Mouse (Mus musculus): Measurements from ENCODE around the gene Fam57b.

Fam57b gene

GRCm38 (mm10) chr7:126797411-126798126 lies at the start of gene Fam57b:
Gene Fam57b, plus strand, starts transcription at chr7:126797668.
- in situ Hi-C loops (cut with MboI, MseI): loop anchor here in 1 of 2 experiments (10.0 kb wide), 1 partner anchor 417 kb away; no protein-coding TSS in a partner anchor

DNA sequence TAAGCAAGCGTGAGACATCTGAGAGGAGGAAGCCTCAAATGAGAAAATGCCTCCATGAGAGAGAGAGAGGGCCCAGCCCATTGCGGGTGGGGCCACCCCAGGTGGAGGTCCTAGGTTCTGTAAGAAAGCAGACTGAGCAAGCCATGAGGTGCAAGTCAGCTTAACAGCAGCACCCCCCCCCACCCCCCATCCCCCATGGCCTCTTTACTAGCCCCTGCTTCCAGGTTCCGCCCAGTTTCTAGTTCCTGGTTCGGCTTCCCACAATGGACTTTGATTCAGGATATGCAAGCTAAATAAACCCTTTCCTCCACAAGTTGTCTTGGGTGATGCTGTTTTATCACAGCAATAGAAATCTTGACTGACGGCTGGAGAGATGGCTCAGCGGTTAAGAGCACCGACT lies 48.6 kb upstream of the Fam57b start:
- in situ Hi-C loops (cut with MboI, MseI): no loop called here

DNA sequence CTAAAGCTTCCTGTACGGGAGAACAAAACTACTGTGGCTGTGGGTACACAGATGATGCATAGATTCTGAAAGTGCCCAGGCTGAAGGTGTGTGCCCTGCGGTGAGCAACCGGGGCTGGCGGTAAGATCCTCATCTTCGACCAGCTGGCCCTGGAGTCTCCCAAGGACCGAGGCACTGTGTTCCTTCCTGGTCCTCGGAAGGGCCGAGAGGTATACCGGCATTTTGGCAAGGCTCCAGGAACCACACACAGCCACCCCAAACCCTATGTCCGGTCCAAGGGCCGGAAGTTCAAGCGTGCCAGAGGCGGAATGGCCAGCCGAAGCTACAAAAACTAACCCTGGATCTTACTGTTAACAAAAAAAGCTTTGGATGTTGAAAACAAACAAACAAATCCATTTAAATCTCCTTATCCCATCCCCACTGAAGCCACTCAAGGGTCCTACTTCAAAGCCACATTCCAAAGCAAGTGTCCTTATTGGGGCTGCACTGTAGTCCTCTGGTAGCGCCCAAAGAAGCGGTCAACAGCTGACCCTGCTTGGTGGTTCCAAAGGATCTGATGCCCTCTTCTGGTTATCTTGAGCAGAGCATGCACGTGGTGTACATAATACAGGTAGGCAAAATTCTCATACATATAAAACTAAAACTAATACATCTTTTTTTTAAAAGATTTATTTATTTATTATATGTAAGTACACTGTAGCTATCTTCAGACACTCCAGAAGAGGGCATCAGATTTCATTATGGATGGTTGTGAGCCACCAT lies 47.7 kb upstream of the Fam57b start:
- in situ Hi-C loops (cut with MboI, MseI): no loop called here

DNA sequence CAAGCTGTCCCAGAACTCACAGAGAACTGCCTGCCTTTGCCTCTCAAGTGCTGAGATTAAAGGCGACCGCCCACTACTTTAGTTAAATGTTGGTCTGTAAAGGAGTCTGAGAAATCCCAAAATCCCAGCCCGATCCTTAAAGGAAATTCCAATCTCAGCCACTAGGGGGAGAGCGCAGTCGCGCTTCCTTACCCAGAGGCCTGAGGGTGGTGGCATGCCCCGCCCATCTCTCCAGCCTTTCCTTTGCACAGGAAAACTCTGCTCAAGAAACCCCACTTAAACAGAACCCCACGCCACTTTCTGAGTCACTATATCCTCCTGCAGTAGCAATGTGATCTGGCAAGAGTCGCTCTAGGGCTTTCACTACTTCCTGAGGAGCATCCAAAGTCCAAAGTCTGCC lies 42.6 kb upstream of the Fam57b start:
- in situ Hi-C loops (cut with MboI, MseI): no loop called here

DNA sequence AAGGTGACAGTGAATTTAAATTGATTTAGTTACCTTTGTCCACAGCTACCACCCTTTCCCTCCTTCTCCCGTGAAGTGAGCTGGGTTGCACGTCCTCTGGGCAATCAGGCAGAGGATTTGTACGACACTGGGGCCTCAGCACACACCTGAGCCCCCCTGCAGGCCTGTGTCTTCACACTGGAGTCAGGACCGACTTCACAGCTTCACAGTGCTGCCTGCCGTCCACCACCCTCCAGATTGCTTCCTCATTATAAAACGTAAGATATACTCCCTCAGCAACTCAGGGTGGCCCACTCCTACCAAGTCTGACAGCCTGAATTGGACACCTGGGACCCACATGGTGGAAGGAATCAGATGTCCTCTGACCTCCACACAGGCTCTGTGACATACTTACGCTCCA lies 38.9 kb upstream of the Fam57b start:
- in situ Hi-C loops (cut with MboI, MseI): no loop called here

DNA sequence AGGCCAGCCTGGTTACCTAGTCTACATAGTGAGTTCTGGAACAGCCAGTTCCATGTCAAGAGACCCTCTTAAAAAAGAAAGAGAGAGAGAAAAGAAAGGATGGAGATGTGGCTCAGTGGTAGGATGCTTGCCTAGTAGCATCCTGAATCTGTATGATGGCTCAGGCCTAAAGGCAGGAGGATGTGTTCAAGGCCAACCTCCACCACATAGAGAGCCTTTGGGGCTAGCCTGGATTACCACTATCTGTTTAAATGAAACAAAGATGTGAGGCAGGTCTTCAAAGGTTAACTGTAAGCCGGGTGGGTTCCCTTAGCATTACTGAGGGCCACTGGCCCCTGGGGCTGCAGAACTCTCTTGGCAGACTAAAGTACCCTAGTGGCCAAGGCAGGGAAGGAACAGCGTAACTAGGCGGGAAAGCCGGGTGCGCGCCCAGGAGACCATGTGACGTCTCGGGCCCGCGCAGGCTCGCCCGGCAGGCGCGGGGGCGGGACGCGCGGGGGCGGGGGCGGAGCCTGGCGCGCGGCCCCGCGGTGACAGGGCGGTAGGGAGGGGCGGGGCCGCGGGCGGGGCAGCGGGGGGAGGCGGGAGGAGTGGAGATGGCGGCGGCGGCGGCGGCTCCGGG lies 38.3 kb upstream of the Fam57b start, which contains the start of gene Mapk3:
Mapk3 (plus strand) TSS at position 552 of the 622 bp plus-strand sequence.
- in situ Hi-C loops (cut with MboI, MseI): no loop called here

- in situ Hi-C loops (cut with MboI, MseI): no loop called here
Measured at GRCm38 (mm10) chr7:126759672-126760390, 37.6 kb upstream of the Fam57b start.

DNA sequence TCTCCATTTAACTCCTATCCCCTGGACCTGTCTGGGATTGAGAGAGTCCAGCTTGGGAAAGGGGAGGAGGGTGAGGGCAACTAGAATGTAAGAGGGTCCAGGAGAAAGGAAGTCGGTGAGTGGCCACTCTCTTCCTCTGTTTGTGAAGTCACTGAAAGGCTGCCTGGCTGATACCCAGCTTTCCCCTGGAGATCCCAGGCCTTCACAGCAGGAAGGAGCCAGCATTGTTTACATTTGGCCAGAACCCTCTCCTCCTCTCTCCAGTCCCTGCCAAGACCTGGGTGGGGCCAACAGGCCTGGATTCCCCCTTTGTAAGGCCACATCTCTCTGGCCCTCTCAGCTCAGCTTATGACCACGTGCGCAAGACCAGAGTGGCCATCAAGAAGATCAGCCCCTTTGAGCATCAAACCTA lies 37.1 kb upstream of the Fam57b start:
- in situ Hi-C loops (cut with MboI, MseI): no loop called here

- in situ Hi-C loops (cut with MboI, MseI): no loop called here
Measured at GRCm38 (mm10) chr7:126760956-126761355, 36.5 kb upstream of the Fam57b start.

- in situ Hi-C loops (cut with MboI, MseI): no loop called here
Measured at GRCm38 (mm10) chr7:126761529-126762067, 35.9 kb upstream of the Fam57b start.

- in situ Hi-C loops (cut with MboI, MseI): no loop called here
Measured at GRCm38 (mm10) chr7:126762471-126763008, 34.9 kb upstream of the Fam57b start.

GRCm38 (mm10) chr7:126765540-126765939 lies 31.9 kb upstream of the Fam57b start:
- in situ Hi-C loops (cut with MboI, MseI): no loop called here

DNA sequence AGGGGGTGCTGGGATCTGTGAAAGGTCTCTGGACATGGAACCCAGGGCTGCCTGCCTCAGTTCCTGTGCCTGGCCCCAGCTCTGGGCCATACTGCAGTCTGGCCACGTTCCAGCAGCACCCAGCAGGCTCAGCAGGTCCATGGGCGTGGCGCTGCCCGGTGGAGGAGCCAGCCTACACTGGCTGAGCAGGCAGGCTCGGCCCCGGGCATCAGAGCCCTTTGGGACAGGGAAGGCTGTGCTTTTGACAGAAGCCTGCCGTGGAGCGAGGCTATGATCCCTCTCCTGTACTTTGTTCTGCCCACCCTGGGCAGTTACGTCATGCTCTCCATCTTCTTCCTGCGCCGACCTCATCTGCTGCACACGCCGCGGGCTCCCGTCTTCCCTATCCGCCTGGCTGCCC lies 31.3 kb upstream of the Fam57b start, which contains the start of gene Gdpd3:
Gdpd3 (plus strand) TSS at position 134 of the 400 bp plus-strand sequence.
- in situ Hi-C loops (cut with MboI, MseI): no loop called here

DNA sequence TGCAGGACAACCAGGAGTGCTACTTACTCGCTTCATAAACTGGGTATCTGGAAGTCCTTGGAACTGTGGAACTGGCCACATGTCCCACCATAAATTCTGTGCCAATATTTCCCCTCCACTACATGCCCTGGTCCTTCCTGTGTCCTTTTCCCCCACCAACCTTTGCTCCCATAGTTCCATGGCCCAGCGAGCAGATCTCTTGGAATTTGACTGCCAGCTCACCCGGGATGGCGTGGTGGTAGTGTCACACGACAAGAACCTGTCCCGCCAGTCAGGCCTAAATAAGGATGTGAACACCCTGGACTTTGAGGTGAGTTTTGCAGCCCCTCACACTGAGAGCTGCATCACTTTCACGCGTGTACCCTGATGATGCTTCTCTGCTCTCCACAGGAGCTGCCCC lies 30.5 kb upstream of the Fam57b start:
- in situ Hi-C loops (cut with MboI, MseI): no loop called here

DNA sequence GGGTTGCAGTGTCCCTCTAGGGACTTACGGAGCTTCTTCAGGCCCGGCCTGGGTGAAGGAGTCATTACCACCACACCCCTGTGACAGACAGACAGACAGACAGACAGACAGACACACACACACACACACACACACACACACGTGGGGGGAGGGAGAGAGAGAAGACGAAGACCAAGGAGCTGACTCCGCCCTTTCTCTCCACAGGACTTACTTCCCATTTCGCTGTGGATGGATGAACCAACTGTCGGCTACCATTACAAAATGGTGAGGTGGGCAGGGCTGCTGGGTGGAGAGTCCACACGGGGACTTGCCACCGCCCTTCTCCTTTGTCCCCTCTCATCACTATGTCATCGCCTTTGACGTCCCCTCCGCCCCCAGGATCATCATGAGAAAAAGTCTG lies 26.7 kb upstream of the Fam57b start:
- in situ Hi-C loops (cut with MboI, MseI): no loop called here

DNA sequence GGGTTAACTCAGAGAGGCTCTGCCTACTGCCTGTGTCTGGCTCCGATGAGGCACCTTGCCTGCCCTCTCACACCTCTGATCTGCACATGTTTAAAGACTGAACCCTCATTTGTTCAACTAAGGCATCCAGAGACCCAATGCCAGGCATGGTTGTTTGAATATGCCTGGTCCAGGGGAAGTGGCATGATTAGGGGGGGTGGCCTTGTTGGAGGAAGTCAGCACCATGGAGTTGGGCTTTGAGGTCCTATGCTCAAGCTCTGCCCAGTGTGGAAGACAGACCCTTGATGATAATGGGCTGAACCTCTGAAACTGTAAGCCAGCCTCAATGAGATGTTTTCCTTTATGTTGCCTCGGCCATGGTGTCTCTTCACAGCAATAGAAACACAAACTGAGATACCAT lies 24.1 kb upstream of the Fam57b start:
- in situ Hi-C loops (cut with MboI, MseI): no loop called here

DNA sequence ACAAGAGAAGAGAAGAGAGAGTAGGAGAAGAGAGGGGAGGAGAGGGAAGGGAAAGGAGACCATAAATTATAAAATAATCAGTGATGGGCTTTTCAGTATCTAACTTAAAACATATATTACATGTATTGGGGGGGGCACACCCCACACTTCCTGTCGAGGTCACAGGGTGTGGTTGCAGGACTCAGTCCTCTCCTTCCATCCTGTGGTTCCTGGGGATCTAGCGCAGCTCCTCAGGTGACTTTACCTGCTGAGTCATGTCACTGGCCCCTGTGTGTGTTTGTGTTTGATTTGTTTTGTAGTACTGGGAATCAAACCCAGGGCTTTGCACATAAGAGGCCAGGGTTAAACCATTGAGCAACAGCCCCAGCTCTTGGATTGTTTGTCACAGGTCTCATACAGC lies 23.0 kb upstream of the Fam57b start:
- in situ Hi-C loops (cut with MboI, MseI): no loop called here

DNA sequence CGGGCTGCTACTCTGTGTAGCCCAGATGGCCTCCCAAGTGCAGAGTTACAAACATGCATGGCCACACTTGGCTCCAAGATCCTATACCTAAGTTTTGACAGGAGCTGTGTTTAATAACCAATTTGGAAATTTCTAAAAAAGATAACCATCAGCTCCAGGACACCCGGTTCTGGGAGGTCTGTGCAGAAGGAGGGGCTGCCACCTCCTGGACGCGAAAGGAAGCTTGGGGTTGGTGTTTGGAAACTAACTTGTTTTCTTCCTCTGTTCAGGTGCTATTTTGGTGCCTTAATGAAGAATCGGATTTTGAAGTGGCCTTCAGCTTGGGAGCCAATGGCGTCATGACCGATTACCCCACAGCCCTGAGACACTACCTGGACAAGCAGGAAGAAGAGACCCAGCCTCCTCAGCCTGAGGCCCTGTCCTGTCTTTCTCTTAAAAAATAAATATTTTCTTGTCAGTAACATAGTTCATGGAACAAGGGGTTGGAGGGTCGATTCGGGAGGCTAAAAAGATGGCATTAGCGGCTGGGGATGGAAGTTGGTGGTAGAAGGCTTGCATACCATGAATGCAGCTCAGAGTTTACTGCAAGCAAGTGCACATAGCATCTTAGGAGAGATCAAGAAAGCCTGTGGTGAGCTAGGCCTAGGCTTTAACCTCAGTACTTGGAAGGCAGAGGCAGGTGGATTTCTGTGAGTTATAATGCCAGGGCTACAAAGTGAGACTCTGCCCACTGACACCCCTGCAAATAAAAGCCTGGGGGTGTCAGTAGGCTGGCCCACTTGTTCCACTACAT lies 22.1 kb upstream of the Fam57b start:
- in situ Hi-C loops (cut with MboI, MseI): no loop called here

- in situ Hi-C loops (cut with MboI, MseI): no loop called here
Measured at GRCm38 (mm10) chr7:126775978-126776234, 21.6 kb upstream of the Fam57b start.

- in situ Hi-C loops (cut with MboI, MseI): no loop called here
Measured at GRCm38 (mm10) chr7:126776598-126777057, 20.8 kb upstream of the Fam57b start, which contains the start of gene Ypel3. Gene Ypel3, plus strand, starts transcription at chr7:126776955.

All from T-helper 17 cell (primary cell).